Mouse (Mus musculus): ENCODE data around the gene Socs1. TPM values are rescaled to one million over a fixed set of nuclear protein-coding genes. Genes with fewer than 3 reads are reported as not detected.
A peak's percentile ranks its signal among the peaks of the same experiment; 100 is the strongest.

Socs1 gene
- polyA plus RNA-seq, 1 experiment from 2014 or later = 4.8 TPM

DNA sequence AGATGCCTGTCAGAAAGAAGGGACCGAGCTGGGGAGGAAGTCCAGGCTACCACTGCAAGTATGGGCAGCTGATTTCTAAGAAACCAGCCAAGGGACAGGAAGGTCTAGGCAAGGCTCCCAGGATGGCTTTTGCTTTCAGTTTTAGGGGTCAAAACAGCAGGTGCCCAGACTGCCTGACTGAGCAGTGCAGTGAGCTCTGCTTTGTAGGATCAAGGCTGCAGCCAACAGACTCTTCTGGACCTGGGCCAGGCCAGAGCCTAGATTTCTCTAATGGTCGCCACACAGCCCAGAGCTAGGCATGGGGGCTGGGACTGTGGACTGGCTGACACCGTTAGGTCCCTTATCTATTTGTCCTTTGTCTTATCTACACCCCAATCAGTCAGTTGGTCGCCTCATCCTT is 10.6 kb downstream of the Socs1 start:
- H3K27ac ChIP-seq (ENCODE audit: low read depth, low read length) = no peak overlapping the region
- H3K27me3 ChIP-seq (ENCODE audit: control insufficient read depth, insufficient read depth, low read length) = no peaks in the 10 kb centered on the region
- 36% methylated on average over 4 of the region's 4 CpGs for WGBS (ENCODE audit: insufficient replicate concordance)
- H3K4me2 ChIP-seq = no peak overlapping the region
- H3K4me1 ChIP-seq (ENCODE audit: control insufficient read depth, insufficient read depth, low read length) = peaks cover 23% of the 10 kb centered on the region
- 0 out of 2 replicates have a peak overlapping the region, but pooled peaks have one; percentile 18 for H3K9ac ChIP-seq (ENCODE audit: low read depth, low read length)
- ATAC-seq (replicated peaks; ENCODE audit: insufficient number of reproducible peaks, low FRiP score, low TSS enrichment) = no peak
- H3K9me3 ChIP-seq (replicated peaks; ENCODE audit: control insufficient read depth, low read length) = no peaks in the 10 kb centered on the region
- no peak overlapping the region for H3K4me3 ChIP-seq (ENCODE audit: low read depth, low read length)
- H3K36me3 ChIP-seq (ENCODE audit: control insufficient read depth, insufficient read depth, low read length) = no peaks in the 10 kb centered on the region

DNA sequence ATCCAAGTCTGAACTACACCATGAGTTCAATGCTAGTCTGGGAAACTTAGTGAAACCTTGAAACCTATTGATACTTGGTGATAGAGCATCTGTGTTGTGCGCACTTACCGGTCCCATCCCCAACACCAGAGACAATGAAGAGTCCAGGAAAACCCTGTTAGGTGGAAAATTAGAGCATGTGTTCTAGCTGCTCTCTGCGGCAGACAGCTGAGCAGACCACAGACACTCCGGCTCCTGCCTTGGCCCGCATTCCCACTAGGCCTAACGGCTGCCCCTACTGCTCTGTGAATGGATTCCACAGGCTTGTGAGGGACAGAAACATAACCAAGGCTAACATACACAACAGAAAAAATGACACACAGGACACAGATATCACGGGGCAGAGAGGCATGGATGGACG is 11.8 kb downstream of the Socs1 start:
- H3K9ac ChIP-seq (ENCODE audit: low read depth, low read length) = no peak overlapping the region
- H3K27ac ChIP-seq (ENCODE audit: low read depth, low read length) = no peak overlapping the region
- H3K27me3 ChIP-seq (ENCODE audit: control insufficient read depth, insufficient read depth, low read length) = 0 out of 2 replicates have a peak, but pooled peaks cover 2% of the 10 kb centered on the region
- H3K9me3 ChIP-seq (replicated peaks; ENCODE audit: control insufficient read depth, low read length) = no peaks in the 10 kb centered on the region
- no peaks in the 10 kb centered on the region for H3K36me3 ChIP-seq (ENCODE audit: control insufficient read depth, insufficient read depth, low read length)
- ATAC-seq (replicated peaks; ENCODE audit: insufficient number of reproducible peaks, low FRiP score, low TSS enrichment) = no peak
- no peak overlapping the region for H3K4me3 ChIP-seq (ENCODE audit: low read depth, low read length)
- H3K4me1 ChIP-seq (ENCODE audit: control insufficient read depth, insufficient read depth, low read length) = peaks cover 27% of the 10 kb centered on the region
- WGBS (ENCODE audit: insufficient replicate concordance) = 82% methylated on average over 8 of the region's 8 CpGs
- no peak overlapping the region for H3K4me2 ChIP-seq

DNA sequence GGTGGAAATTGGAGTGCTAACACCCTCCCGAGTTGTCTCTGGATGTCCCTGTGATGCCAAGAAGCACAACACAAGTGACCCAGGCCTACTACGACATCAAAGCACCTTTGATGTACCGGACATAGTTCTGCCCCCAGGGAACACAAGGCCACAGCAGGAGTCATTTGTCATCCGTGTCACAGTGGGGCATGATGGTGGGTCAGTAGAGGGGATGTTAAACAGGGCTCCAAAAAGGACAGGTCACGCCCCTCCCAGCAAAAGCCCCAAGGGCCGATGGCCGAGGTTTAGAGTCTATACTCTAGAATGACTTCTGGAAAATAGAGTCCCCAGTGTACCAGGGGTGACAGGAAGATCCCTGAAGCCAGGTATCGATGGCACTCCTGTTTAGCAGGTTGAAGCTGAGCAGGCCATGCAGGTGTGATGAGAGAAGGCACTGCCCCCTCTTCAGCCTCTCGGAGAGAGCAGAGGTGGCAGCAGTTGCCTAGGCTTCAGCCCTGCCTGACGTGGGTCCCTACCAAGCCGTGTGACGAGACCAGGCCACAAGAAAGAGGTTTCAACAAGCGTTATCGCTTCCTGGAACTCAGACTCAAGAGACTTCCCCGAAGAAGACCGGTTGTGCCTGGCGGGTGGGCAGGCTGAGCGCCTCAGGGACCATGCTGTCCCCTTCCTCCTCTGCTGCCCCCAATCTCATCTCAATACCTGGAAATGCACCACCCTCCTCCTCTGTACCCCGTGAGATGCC is 13.4 kb downstream of the Socs1 start:
- Histone ChIP-seq H3K9me3 (replicated peaks; ENCODE audit: control insufficient read depth, low read length) (no peaks in the 10 kb centered on the region), H3K27me3 (ENCODE audit: control insufficient read depth, insufficient read depth, low read length) (peaks cover 2% of the 10 kb centered on the region; the same call in 1 of the 2 replicates), H3K27ac (ENCODE audit: low read depth, low read length) (no peak overlapping the region), H3K9ac (ENCODE audit: low read depth, low read length) (no peak overlapping the region), H3K4me1 (ENCODE audit: control insufficient read depth, insufficient read depth, low read length) (peaks cover 20% of the 10 kb centered on the region), H3K4me2 (no peak overlapping the region), H3K36me3 (ENCODE audit: control insufficient read depth, insufficient read depth, low read length) (no peaks in the 10 kb centered on the region), H3K4me3 (ENCODE audit: low read depth, low read length) (no peak overlapping the region)
- 59% methylated on average over 19 of the region's 19 CpGs for WGBS (ENCODE audit: insufficient replicate concordance)
- no peak for ATAC-seq (replicated peaks; ENCODE audit: insufficient number of reproducible peaks, low FRiP score, low TSS enrichment)

DNA sequence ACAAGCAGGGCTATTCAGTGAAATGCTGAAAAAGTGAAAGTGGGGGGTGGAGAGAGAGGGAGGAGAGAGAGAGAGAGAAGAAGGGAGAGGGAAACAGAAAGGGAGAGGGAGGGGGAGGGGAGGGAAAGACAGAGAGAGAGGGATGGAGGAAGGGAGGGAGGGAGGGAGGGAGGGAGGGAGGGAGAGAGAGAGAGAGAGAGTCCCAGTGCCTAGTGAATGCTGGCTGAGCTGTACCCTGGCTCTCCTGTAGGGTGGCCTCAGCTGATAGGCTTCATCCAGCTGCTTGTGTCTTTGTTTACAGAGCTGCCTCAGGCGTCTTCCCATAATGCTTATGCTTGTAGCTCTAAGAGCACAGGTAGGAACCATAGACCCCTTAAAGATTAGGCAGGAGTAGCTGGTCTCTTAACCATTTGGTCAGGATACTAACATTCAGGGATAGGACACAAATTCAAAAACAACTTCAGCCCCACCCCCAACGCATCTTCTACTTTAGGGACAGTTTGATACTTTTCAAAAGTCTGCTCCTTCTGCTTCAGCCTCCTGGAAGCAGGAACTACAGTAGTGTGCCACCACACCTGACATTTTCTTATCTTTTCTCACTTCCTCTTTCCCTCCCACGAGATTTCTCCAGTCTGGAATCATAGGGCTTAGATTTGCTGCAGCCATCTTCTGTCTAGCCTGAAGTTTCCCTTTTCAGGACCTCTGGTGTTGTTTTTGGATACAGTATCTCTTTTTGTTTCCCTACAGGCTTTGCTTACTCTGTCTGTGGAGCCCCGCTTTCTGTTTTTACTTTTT is 14.6 kb downstream of the Socs1 start:
- no peaks in the 10 kb centered on the region for H3K9me3 ChIP-seq (replicated peaks; ENCODE audit: control insufficient read depth, low read length)
- no peak overlapping the region for H3K4me3 ChIP-seq (ENCODE audit: low read depth, low read length)
- no peaks in the 10 kb centered on the region for H3K36me3 ChIP-seq (ENCODE audit: control insufficient read depth, insufficient read depth, low read length)
- no peak overlapping the region for H3K9ac ChIP-seq (ENCODE audit: low read depth, low read length)
- peaks cover 20% of the 10 kb centered on the region for H3K4me1 ChIP-seq (ENCODE audit: control insufficient read depth, insufficient read depth, low read length)
- H3K27me3 ChIP-seq (ENCODE audit: control insufficient read depth, insufficient read depth, low read length) = peaks cover 2% of the 10 kb centered on the region; the same call in 1 of the 2 replicates
- no peak overlapping the region for H3K27ac ChIP-seq (ENCODE audit: low read depth, low read length)
- 36% methylated on average over 4 of the region's 4 CpGs for WGBS (ENCODE audit: insufficient replicate concordance)
- H3K4me2 ChIP-seq = no peak overlapping the region
- ATAC-seq (replicated peaks; ENCODE audit: insufficient number of reproducible peaks, low FRiP score, low TSS enrichment) = no peak

DNA sequence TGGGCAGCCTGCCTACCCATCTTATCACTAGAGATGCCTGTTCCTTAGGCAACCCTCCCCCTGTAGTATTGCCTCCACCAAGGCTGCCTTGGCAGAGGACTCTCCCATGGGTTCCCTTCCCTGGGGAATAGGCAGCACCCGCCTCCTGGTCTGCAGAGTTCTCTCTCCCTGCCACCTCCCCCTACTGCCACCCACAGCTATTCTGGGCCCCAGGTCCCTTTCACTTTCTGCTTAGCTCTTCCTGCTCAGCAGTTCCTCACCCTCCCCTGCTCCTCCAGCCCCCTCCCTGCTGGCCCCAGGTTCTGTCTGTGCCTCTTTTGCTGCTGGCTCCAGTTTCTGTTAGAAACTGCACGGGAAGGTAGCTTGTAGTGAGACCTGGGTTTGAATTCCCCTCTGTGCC is 15.7 kb downstream of the Socs1 start:
- Histone ChIP-seq H3K36me3 (ENCODE audit: control insufficient read depth, insufficient read depth, low read length) (no peaks in the 10 kb centered on the region), H3K9ac (ENCODE audit: low read depth, low read length) (no peak overlapping the region), H3K4me3 (ENCODE audit: low read depth, low read length) (no peak overlapping the region), H3K4me1 (ENCODE audit: control insufficient read depth, insufficient read depth, low read length) (peaks cover 17% of the 10 kb centered on the region), H3K27me3 (ENCODE audit: control insufficient read depth, insufficient read depth, low read length) (peaks cover 2% of the 10 kb centered on the region; the same call in 1 of the 2 replicates), H3K4me2 (no peak overlapping the region), H3K27ac (ENCODE audit: low read depth, low read length) (no peak overlapping the region), H3K9me3 (replicated peaks; ENCODE audit: control insufficient read depth, low read length) (no peaks in the 10 kb centered on the region)
- 48% methylated on average over 2 of the region's 2 CpGs for whole genome bisulfite sequencing (ENCODE audit: insufficient replicate concordance)
- no peak for ATAC-seq (replicated peaks; ENCODE audit: insufficient number of reproducible peaks, low FRiP score, low TSS enrichment)

DNA sequence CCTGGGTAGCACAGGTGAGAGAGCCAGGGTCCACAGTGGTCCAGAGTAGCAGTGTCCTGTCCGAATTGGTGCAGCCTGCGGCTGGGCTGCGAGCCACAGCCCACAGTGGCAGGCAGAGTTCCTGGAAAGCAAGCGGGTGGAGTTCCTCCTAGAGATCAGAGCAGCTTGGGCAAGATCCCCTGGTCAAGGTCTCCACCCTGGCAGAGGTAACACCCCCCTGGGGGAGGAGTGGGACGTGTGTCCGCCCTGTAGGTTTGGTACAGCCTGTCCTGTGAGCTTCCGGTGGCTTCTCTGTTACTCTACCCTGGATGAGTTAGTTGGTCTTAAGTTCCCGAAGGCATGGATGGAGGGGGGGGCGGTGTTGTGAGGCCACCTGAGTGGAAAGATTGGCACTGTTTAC is 16.5 kb downstream of the Socs1 start:
- H3K27me3 ChIP-seq (ENCODE audit: control insufficient read depth, insufficient read depth, low read length) = peaks cover 2% of the 10 kb centered on the region; the same call in 1 of the 2 replicates
- whole genome bisulfite sequencing (ENCODE audit: insufficient replicate concordance) = 45% methylated on average over 9 of the region's 9 CpGs
- H3K36me3 ChIP-seq (ENCODE audit: control insufficient read depth, insufficient read depth, low read length) = no peaks in the 10 kb centered on the region
- ATAC-seq (replicated peaks; ENCODE audit: insufficient number of reproducible peaks, low FRiP score, low TSS enrichment) = no peak
- H3K4me3 ChIP-seq (ENCODE audit: low read depth, low read length) = no peak overlapping the region
- H3K4me2 ChIP-seq = no peak overlapping the region
- H3K4me1 ChIP-seq (ENCODE audit: control insufficient read depth, insufficient read depth, low read length) = peaks cover 16% of the 10 kb centered on the region
- no peaks in the 10 kb centered on the region for H3K9me3 ChIP-seq (replicated peaks; ENCODE audit: control insufficient read depth, low read length)
- no peak overlapping the region for H3K27ac ChIP-seq (ENCODE audit: low read depth, low read length)
- H3K9ac ChIP-seq (ENCODE audit: low read depth, low read length) = no peak overlapping the region

DNA sequence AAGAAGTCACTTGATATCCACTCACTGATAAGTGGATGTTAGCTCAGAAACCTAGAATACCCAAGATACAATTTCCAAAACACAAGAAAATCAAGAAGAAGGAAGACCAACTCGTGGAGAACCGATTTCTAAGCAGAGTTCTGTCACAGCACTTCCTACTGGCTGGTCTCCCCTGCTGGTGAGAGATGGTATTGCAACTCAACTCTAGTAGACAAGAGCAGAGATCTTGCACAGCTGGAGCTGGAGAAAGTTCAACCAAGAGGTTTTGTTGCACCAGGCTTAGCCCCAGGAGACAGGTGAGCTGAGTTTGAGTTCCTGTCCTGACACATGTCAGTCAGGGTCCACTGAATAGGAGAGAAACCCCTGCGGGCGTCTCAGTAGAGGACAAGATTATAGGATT is 18.2 kb downstream of the Socs1 start:
- ATAC-seq (replicated peaks; ENCODE audit: insufficient number of reproducible peaks, low FRiP score, low TSS enrichment) = no peak
- Histone ChIP-seq H3K36me3 (ENCODE audit: control insufficient read depth, insufficient read depth, low read length) (no peaks in the 10 kb centered on the region), H3K4me3 (ENCODE audit: low read depth, low read length) (no peak overlapping the region), H3K27ac (ENCODE audit: low read depth, low read length) (no peak overlapping the region), H3K9me3 (replicated peaks; ENCODE audit: control insufficient read depth, low read length) (no peaks in the 10 kb centered on the region), H3K4me1 (ENCODE audit: control insufficient read depth, insufficient read depth, low read length) (peaks cover 16% of the 10 kb centered on the region), H3K4me2 (no peak overlapping the region), H3K27me3 (ENCODE audit: control insufficient read depth, insufficient read depth, low read length) (peaks cover 2% of the 10 kb centered on the region; the same call in 1 of the 2 replicates), H3K9ac (ENCODE audit: low read depth, low read length) (no peak overlapping the region)
- 33% methylated on average over 4 of the region's 4 CpGs for WGBS (ENCODE audit: insufficient replicate concordance)

DNA sequence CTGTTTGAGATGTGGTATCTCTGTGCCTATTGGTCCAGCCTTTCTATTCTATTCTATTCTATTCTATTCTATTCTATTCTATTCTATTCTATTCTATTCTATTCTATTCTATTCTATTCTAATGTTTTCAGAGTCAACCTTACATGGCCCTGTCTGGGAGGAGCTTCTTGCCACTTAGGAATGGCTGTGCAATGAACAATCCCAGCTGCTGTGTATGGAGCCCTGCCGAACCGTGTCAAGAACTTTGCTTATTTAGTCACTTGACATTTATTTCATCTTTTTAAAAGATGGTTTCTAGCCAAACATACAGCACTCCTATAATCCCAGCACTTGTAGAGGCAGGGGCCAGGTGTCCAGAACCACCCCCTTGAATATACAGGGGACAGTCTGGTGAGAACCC is 21.0 kb downstream of the Socs1 start:
- peaks cover 7% of the 10 kb centered on the region for H3K4me1 ChIP-seq (ENCODE audit: control insufficient read depth, insufficient read depth, low read length)
- no peak overlapping the region for H3K4me2 ChIP-seq
- no peaks in the 10 kb centered on the region for H3K9me3 ChIP-seq (replicated peaks; ENCODE audit: control insufficient read depth, low read length)
- no peak for ATAC-seq (replicated peaks; ENCODE audit: insufficient number of reproducible peaks, low FRiP score, low TSS enrichment)
- peaks cover under 1% of the 10 kb centered on the region; the same call in 1 of the 2 replicates for H3K27me3 ChIP-seq (ENCODE audit: control insufficient read depth, insufficient read depth, low read length)
- no peak overlapping the region for H3K4me3 ChIP-seq (ENCODE audit: low read depth, low read length)
- no peak overlapping the region for H3K27ac ChIP-seq (ENCODE audit: low read depth, low read length)
- H3K9ac ChIP-seq (ENCODE audit: low read depth, low read length) = no peak overlapping the region
- WGBS (ENCODE audit: insufficient replicate concordance) = 55% methylated on average over 2 of the region's 2 CpGs
- H3K36me3 ChIP-seq (ENCODE audit: control insufficient read depth, insufficient read depth, low read length) = no peaks in the 10 kb centered on the region
